Mouse (Mus musculus): Measurements from ENCODE around the gene Fbxo22. TPM values are rescaled to one million over a fixed set of nuclear protein-coding genes. Genes with fewer than 3 reads are reported as not detected.
A peak's percentile ranks its signal among the peaks of the same experiment; 100 is the strongest.
"Not testable (repeated sequence)": the region's sequence is repeated elsewhere in the genome, so short reads cannot be mapped to it uniquely, and the experiment has no call there.

Fbxo22 gene
- polyA plus RNA-seq, 1 experiment from 2014 or later: 19.9 TPM

- ATAC-seq (ENCODE audit: insufficient read depth): no peak
- Histone ChIP-seq H3K4me1 (replicated peaks) (no peaks in the 10 kb centered on the region), H3K36me3 (replicated peaks) (no peaks in the 10 kb centered on the region), H3K27ac (replicated peaks) (no peak overlapping the region), H3K27me3 (no peaks in the 10 kb centered on the region), H3K4me2 (no peak overlapping the region), H3K9ac (no peak overlapping the region), H3K9me3 (replicated peaks) (no peaks in the 10 kb centered on the region), H3K4me3 (replicated peaks) (no peak overlapping the region)
- WGBS (ENCODE audit: insufficient replicate concordance): 52% methylated on average over 13 of the region's 13 CpGs
These were observed 27.8 kb downstream of the Fbxo22 start for GRCm38 (mm10) chr9:55236235-55237165.

GRCm38 (mm10) chr9:55240852-55241251, 32.1 kb downstream of the Fbxo22 start:
- Histone ChIP-seq H3K36me3 (replicated peaks) (no peaks in the 10 kb centered on the region), H3K9me3 (replicated peaks) (no peaks in the 10 kb centered on the region), H3K4me1 (replicated peaks) (no peaks in the 10 kb centered on the region), H3K27ac (replicated peaks) (no peak overlapping the region), H3K4me2 (no peak overlapping the region), H3K4me3 (replicated peaks) (no peak overlapping the region), H3K27me3 (no peaks in the 10 kb centered on the region), H3K9ac (no peak overlapping the region)
- no peak for ATAC-seq (ENCODE audit: insufficient read depth)
- 58% methylated on average over 5 of the region's 5 CpGs for WGBS (ENCODE audit: insufficient replicate concordance)

- peak overlapping the region; percentile 30 for H3K4me3 ChIP-seq (replicated peaks)
- no peaks in the 10 kb centered on the region for H3K27me3 ChIP-seq
- no peaks in the 10 kb centered on the region for H3K36me3 ChIP-seq (replicated peaks)
- no peaks in the 10 kb centered on the region for H3K9me3 ChIP-seq (replicated peaks)
- WGBS (ENCODE audit: insufficient replicate concordance): 28% methylated on average over 24 of the region's 24 CpGs
- H3K27ac ChIP-seq (replicated peaks): no peak overlapping the region
- no peak overlapping the region for H3K9ac ChIP-seq
- ATAC-seq (ENCODE audit: insufficient read depth): no peak
- peak overlapping the region; percentile 39 for H3K4me2 ChIP-seq
- no peaks in the 10 kb centered on the region for H3K4me1 ChIP-seq (replicated peaks)
These were observed 33.3 kb downstream of the Fbxo22 start for GRCm38 (mm10) chr9:55241863-55242685.

- ATAC-seq (ENCODE audit: insufficient read depth): no peak
- Histone ChIP-seq H3K4me1 (replicated peaks) (no peaks in the 10 kb centered on the region), H3K9me3 (replicated peaks) (no peaks in the 10 kb centered on the region)
These were observed 34.6 kb downstream of the Fbxo22 start for GRCm38 (mm10) chr9:55243280-55243679.

GRCm38 (mm10) chr9:55244079-55244478, 35.4 kb downstream of the Fbxo22 start:
- no peaks in the 10 kb centered on the region for H3K9me3 ChIP-seq (replicated peaks)
- H3K4me2 ChIP-seq: no peak overlapping the region
- no peaks in the 10 kb centered on the region for H3K4me1 ChIP-seq (replicated peaks)
- H3K4me3 ChIP-seq (replicated peaks): no peak overlapping the region
- H3K27me3 ChIP-seq: no peaks in the 10 kb centered on the region
- H3K36me3 ChIP-seq (replicated peaks): no peaks in the 10 kb centered on the region
- H3K9ac ChIP-seq: no peak overlapping the region
- H3K27ac ChIP-seq (replicated peaks): no peak overlapping the region
- no peak for ATAC-seq (ENCODE audit: insufficient read depth)
- 42% methylated on average over 3 of the region's 3 CpGs for WGBS (ENCODE audit: insufficient replicate concordance)

More at GRCm38 (mm10) chr9:55243280-55243679, 34.6 kb downstream of the Fbxo22 start:
- Histone ChIP-seq H3K4me2 (no peak overlapping the region), H3K36me3 (replicated peaks) (no peaks in the 10 kb centered on the region), H3K9ac (no peak overlapping the region), H3K27me3 (no peaks in the 10 kb centered on the region), H3K27ac (replicated peaks) (no peak overlapping the region), H3K4me3 (replicated peaks) (no peak overlapping the region)
- WGBS (ENCODE audit: insufficient replicate concordance): 63% methylated on average over 3 of the region's 3 CpGs

- not testable (repeated sequence) for H3K4me2 ChIP-seq; H3K4me1 ChIP-seq (replicated peaks); H3K36me3 ChIP-seq (replicated peaks); ATAC-seq (ENCODE audit: insufficient read depth); H3K27me3 ChIP-seq; H3K27ac ChIP-seq (replicated peaks); H3K9me3 ChIP-seq (replicated peaks); H3K9ac ChIP-seq; H3K4me3 ChIP-seq (replicated peaks)
- 55% methylated on average over 1 of the region's 1 CpGs for WGBS (ENCODE audit: insufficient replicate concordance)
These were observed 36.5 kb downstream of the Fbxo22 start for GRCm38 (mm10) chr9:55245057-55245750.

GRCm38 (mm10) chr9:55246440-55246839, 37.7 kb downstream of the Fbxo22 start:
- no peak overlapping the region for H3K4me2 ChIP-seq
- H3K36me3 ChIP-seq (replicated peaks): no peaks in the 10 kb centered on the region
- H3K4me3 ChIP-seq (replicated peaks): no peak overlapping the region
- H3K9me3 ChIP-seq (replicated peaks): no peaks in the 10 kb centered on the region
- H3K9ac ChIP-seq: no peak overlapping the region
- H3K27me3 ChIP-seq: no peaks in the 10 kb centered on the region
- H3K4me1 ChIP-seq (replicated peaks): no peaks in the 10 kb centered on the region
- 59% methylated on average over 8 of the region's 8 CpGs for WGBS (ENCODE audit: insufficient replicate concordance)
- H3K27ac ChIP-seq (replicated peaks): no peak overlapping the region
- no peak for ATAC-seq (ENCODE audit: insufficient read depth)

- Histone ChIP-seq H3K36me3 (replicated peaks) (no peaks in the 10 kb centered on the region), H3K27me3 (no peaks in the 10 kb centered on the region), H3K9ac (no peak overlapping the region), H3K9me3 (replicated peaks) (no peaks in the 10 kb centered on the region), H3K27ac (replicated peaks) (no peak overlapping the region), H3K4me3 (replicated peaks) (no peak overlapping the region), H3K4me2 (no peak overlapping the region), H3K4me1 (replicated peaks) (no peaks in the 10 kb centered on the region)
- 73% methylated on average over 4 of the region's 4 CpGs for WGBS (ENCODE audit: insufficient replicate concordance)
- no peak for ATAC-seq (ENCODE audit: insufficient read depth)
These were observed 38.2 kb downstream of the Fbxo22 start for GRCm38 (mm10) chr9:55246918-55247317.

GRCm38 (mm10) chr9:55248465-55248864, 39.7 kb downstream of the Fbxo22 start:
- Histone ChIP-seq H3K9ac (no peak overlapping the region), H3K27ac (replicated peaks) (no peak overlapping the region), H3K4me2 (no peak overlapping the region), H3K27me3 (no peaks in the 10 kb centered on the region), H3K4me3 (replicated peaks) (no peak overlapping the region), H3K36me3 (replicated peaks) (no peaks in the 10 kb centered on the region), H3K4me1 (replicated peaks) (no peaks in the 10 kb centered on the region), H3K9me3 (replicated peaks) (no peaks in the 10 kb centered on the region)
- WGBS (ENCODE audit: insufficient replicate concordance): 19% methylated on average over 4 of the region's 4 CpGs
- no peak for ATAC-seq (ENCODE audit: insufficient read depth)

GRCm38 (mm10) chr9:55250595-55251247, 42.0 kb downstream of the Fbxo22 start:
- Histone ChIP-seq H3K4me3 (replicated peaks) (no peak overlapping the region), H3K27me3 (no peaks in the 10 kb centered on the region), H3K36me3 (replicated peaks) (no peaks in the 10 kb centered on the region), H3K4me2 (no peak overlapping the region), H3K4me1 (replicated peaks) (no peaks in the 10 kb centered on the region), H3K27ac (replicated peaks) (no peak overlapping the region), H3K9ac (no peak overlapping the region), H3K9me3 (replicated peaks) (no peaks in the 10 kb centered on the region)
- no peak for ATAC-seq (ENCODE audit: insufficient read depth)
- 68% methylated on average over 6 of the region's 6 CpGs for WGBS (ENCODE audit: insufficient replicate concordance)
